Mouse (Mus musculus) left cerebral cortex, adult 2 months (tissue): ENCODE results near the gene Atrx. TPM values are rescaled to one million over a fixed set of nuclear protein-coding genes. Genes with fewer than 3 reads are reported as not detected.
"Not testable (repeated sequence)": the region's sequence is repeated elsewhere in the genome, so short reads cannot be mapped to it uniquely, and the experiment has no call there.

Experiments used
- DNase-seq, 2 experiments: peaks; one replicate each; pipeline ENCODE4 v3.0.0; 2021 to 2022; ENCODE audit warnings: low spot score in 2 of 2, mixed read lengths in 1 of 2; ENCODE audit errors: extremely low spot score in 1 of 2
- H3K27ac ChIP-seq: fragments of 200-600 bp; 2 replicates; pipeline ENCODE4 v1.8.1; 2022
- H3K4me3 ChIP-seq: fragments of 200-600 bp; 2 replicates; pipeline ENCODE4 v1.8.1; 2022
- CTCF ChIP-seq: fragments of 200-600 bp; IDR thresholded peaks from 2 replicates; pipeline ENCODE4 v1.8.1; 2022; ENCODE audit warnings: antibody characterized with exemption, mild to moderate bottlenecking, moderate library complexity
- intact Hi-C: fragments of 180-260 bp; cut with DNase I; formaldehyde crosslinking; loops from one replicate; pipeline ENCODE4 v1.15.1; 2025
- long read RNA-seq, 2 experiments: library from polyadenylated mRNA; stranded (forward); transcript quantifications; one replicate each; pipeline ENCODE4 v2.0.0; 2021; ENCODE audit warnings: borderline mapping rate in 2 of 2
- total RNA-seq, 2 experiments: library from RNA; stranded (reverse); gene quantifications; 2 replicates each; pipeline ENCODE4 v1.2.3; 2021

The Atrx gene
- 100 to 1,000 TPM; 178 to 182 TPM for total RNA-seq
- long read RNA-seq, experiment 1, full-length matches to known transcripts, result 1 of 32 reads
- long read RNA-seq, experiment 1, partial matches to known transcripts, result 11 of 32 reads
- long read RNA-seq, experiment 1, other reads (novel, unspliced or antisense), result 20 of 32 reads
- long read RNA-seq, experiment 2, partial matches to known transcripts, result 13 of 27 reads
- long read RNA-seq, experiment 2, other reads (novel, unspliced or antisense), result 14 of 27 reads

- H3K27ac ChIP-seq, result peak within 1 kb of the TSS; percentile 96
- intact Hi-C loops, result loop anchor here (5.0 kb wide), 2 partner anchors 83 to 258 kb away; partner anchors contain the start of genes Magt1 and Pgk1
- H3K4me3 ChIP-seq, result peak within 1 kb of the TSS; percentile 74
- TF ChIP-seq CTCF, result no peak
- DNase-seq, result peak; percentile 66 to 72
Observed at GRCm38 (mm10) chrX:105928861-105929477, at the start of gene Atrx. Gene Atrx, minus strand, starts transcription at chrX:105929403.

- DNase-seq, intact Hi-C loops, H3K4me3 ChIP-seq, H3K27ac ChIP-seq: not testable (repeated sequence)
Observed at GRCm38 (mm10) chrX:105957091-105957490, 27.9 kb upstream of the Atrx start.

DNA sequence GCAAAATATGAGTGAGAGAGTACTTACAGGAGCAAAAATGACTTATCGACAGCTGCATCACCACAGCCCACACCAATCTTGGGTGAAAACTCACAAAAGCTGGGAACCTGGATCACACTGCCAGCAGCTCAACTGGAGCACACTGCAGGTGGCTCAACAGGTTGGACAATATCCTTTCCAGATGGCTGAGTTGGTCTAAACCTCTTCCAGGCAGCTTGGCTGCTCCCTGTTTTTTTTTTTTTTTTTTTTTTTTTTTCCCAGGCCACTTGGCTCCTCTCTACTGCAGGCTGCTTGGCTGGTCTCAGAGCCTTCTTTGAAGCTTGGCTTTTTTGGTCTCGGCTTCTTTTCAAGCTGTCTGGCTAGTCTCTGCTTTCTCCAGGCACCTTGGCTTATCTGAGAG is 24.8 kb upstream of the Atrx start:
- no peak for TF ChIP-seq CTCF
- Histone ChIP-seq H3K4me3 (no peak overlapping the region), H3K27ac (no peak overlapping the region)
- no peak for DNase-seq
- intact Hi-C loops, result no loop called here

- Histone ChIP-seq H3K4me3 (no peak overlapping the region), H3K27ac (no peak overlapping the region)
- TF ChIP-seq CTCF, result no peak
- intact Hi-C loops, result no loop called here
- DNase-seq, result no peak
Observed at GRCm38 (mm10) chrX:105946357-105946756, 17.2 kb upstream of the Atrx start.

- TF ChIP-seq CTCF, result no peak
- intact Hi-C loops, result no loop called here
- Histone ChIP-seq H3K27ac (no peak overlapping the region), H3K4me3 (no peak overlapping the region)
- DNase-seq, result no peak
Observed at GRCm38 (mm10) chrX:105939245-105939644, 10.0 kb upstream of the Atrx start.

DNA sequence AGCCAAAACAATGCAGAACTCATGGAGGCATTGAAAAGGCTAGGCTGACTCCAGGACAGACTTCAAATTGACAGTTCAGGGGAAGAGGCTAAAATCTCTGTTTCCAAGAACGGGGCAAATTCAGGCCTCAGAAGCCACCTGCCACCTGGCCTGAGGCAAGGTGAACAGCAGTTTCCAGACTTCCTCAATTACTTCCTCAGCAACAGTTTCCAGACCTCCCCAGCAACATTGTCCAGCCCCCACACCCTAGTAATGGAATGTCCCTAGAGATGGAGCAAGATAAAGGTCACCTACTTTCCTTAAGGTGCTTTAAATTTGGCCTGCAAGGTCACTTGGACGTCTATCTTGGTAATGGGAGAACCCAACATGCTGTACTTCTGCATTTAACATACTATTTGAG is 8.5 kb upstream of the Atrx start:
- no peak overlapping the region for H3K4me3 ChIP-seq
- no peak overlapping the region for H3K27ac ChIP-seq
- no peak for DNase-seq
- no peak for TF ChIP-seq CTCF
- intact Hi-C loops, result no loop called here

DNA sequence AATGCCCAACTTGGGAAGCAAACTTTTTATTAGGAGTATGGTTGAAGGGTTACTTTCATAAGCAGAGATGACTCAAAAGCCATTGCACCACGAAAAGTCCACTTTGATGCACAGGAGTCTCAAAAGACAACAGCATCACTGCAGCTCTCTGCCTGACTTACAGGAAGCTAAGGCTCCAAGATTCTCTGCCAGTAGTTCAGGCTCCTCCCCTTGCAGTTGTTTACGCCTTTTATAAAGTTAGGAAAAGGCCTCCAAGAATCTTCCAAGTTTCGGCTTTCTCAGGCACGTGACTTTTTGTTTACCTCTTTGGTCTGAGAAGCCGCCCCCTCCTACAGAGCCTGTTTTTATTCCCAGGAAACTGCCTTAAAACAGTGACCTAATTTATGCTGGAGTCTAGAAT is 5.1 kb upstream of the Atrx start:
- H3K4me3 ChIP-seq, result no peak overlapping the region
- no peak for DNase-seq
- no peak for TF ChIP-seq CTCF
- intact Hi-C loops, result no loop called here
- H3K27ac ChIP-seq, result no peak overlapping the region

DNA sequence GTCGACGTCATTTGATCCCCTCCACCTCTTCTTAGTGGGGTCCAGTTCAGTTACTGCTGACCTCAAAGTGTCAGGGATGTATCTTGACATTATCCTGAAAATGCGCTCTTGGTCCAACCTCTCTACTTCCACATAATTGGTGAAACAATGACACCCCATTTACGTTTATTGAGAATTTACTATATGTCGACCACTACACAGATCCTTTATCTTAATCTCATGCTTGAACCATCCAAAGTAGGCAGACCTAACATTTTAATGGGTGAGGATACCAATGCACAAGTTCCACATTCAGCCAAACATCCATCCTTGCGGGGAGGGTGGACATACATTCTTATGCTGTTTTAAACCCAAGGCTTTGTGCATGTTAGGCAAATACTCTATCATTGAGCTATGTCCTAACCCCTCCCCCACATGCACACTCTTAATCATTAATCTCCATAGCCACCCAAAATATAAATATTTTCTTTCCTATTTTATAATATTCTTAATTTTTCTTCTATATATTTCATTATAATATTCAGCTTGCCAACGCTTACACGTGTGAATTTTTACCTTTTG is 355 bp upstream of the Atrx start:
- TF ChIP-seq CTCF, result no peak
- DNase-seq, result no peak
- Histone ChIP-seq H3K27ac (peak overlapping the region; percentile 96), H3K4me3 (peak overlapping the region; percentile 74)
- intact Hi-C loops, result loop anchor here (5.0 kb wide), 2 partner anchors 83 to 258 kb away; partner anchors contain the start of genes Magt1 and Pgk1

- intact Hi-C loops, result loop anchor here (5.0 kb wide), 2 partner anchors 84 to 259 kb away; partner anchors contain the start of genes Magt1 and Pgk1
- peak; percentile 30 to 31 for DNase-seq
- Histone ChIP-seq H3K27ac (peak overlapping the region; percentile 96), H3K4me3 (peak overlapping the region; percentile 74)
- TF ChIP-seq CTCF, result no peak
Observed at GRCm38 (mm10) chrX:105927941-105928860, 1.0 kb downstream of the Atrx start.

- H3K27ac ChIP-seq, result no peak overlapping the region
- DNase-seq, result peak in 1 of 2 experiments; percentile 13
- intact Hi-C loops, result loop anchor here (5.0 kb wide), 2 partner anchors 86 to 261 kb away; partner anchors contain the start of genes Magt1 and Pgk1
- no peak overlapping the region for H3K4me3 ChIP-seq
- TF ChIP-seq CTCF, result no peak
Observed at GRCm38 (mm10) chrX:105926121-105926735, 3.0 kb downstream of the Atrx start.
